Mouse (Mus musculus) MEL (cell line): ENCODE data around the gene Thumpd2. TPM values are rescaled to one million over a fixed set of nuclear protein-coding genes. Genes with fewer than 3 reads are reported as not detected.

Source experiments
- DNase-seq: peaks from one replicate; pipeline ENCODE4 v3.0.0; 2011; ENCODE audit warnings: low read depth, low spot score
- H3K27ac ChIP-seq: 2 replicates; pipeline ENCODE4 v1.5.1; 2012; ENCODE audit warnings: low read depth, mild to moderate bottlenecking, control low read depth, low read length, moderate library complexity; ENCODE audit not compliant: control insufficient read depth
- H3K27me3 ChIP-seq, 2 experiments: fragments of 150-350 bp in 1 of 2; sonication (generic) in 1 of 2; 2 replicates each; pipeline ENCODE4 v1.6.1; 2012; ENCODE audit warnings: low read length in 2 of 2, mild to moderate bottlenecking in 2 of 2, improper control_type of control experiment in 1 of 2, moderate library complexity in 1 of 2; ENCODE audit not compliant: insufficient read depth in 2 of 2, control insufficient read depth in 1 of 2
- H3K36me3 ChIP-seq, 2 experiments: 2 replicates each; pipeline ENCODE4 v1.6.1; 2012 to 2014; ENCODE audit warnings: low read length in 2 of 2, improper control_type of control experiment in 1 of 2, inconsistent platforms in 1 of 2, mild to moderate bottlenecking in 1 of 2; ENCODE audit not compliant: insufficient read depth in 2 of 2, control insufficient read depth in 1 of 2
- H3K4me1 ChIP-seq, 2 experiments: fragments of 150-350 bp in 1 of 2; sonication (generic) in 1 of 2; 2 replicates each; pipeline ENCODE4 v1.6.1; 2012; ENCODE audit warnings: low read length in 2 of 2, improper control_type of control experiment in 1 of 2, mild to moderate bottlenecking in 1 of 2; ENCODE audit not compliant: insufficient read depth in 2 of 2, control insufficient read depth in 1 of 2
- H3K4me3 ChIP-seq, 2 experiments: fragments of 150-350 bp in 1 of 2; sonication (generic) in 1 of 2; 2 replicates each; pipeline ENCODE4 v1.5.1; 2012; ENCODE audit warnings: low read depth in 2 of 2, low read length in 2 of 2, mild to moderate bottlenecking in 2 of 2, moderate library complexity in 2 of 2, control low read depth in 1 of 2, improper control_type of control experiment in 1 of 2; ENCODE audit not compliant: control insufficient read depth in 1 of 2, insufficient read depth in 1 of 2
- H3K79me2 ChIP-seq: 2 replicates; pipeline ENCODE4 v1.6.1; 2012; ENCODE audit warnings: mild to moderate bottlenecking, low read length, moderate library complexity; ENCODE audit not compliant: control insufficient read depth, poor library complexity, insufficient read depth
- H3K9ac ChIP-seq: 2 replicates; pipeline ENCODE4 v1.6.1; 2012; ENCODE audit warnings: low read depth, mild to moderate bottlenecking, control low read depth, low read length, moderate library complexity; ENCODE audit not compliant: control insufficient read depth, poor library complexity, severe bottlenecking
- H3K9me3 ChIP-seq: fragments of 150-350 bp; sonication (generic); replicated peaks from 2 replicates; pipeline ENCODE4 v1.6.1; 2012; ENCODE audit warnings: mild to moderate bottlenecking, low read length, improper control_type of control experiment, moderate library complexity; ENCODE audit not compliant: insufficient read depth
- CHD2 ChIP-seq: IDR thresholded peaks from 2 replicates; pipeline ENCODE4 v1.6.1; 2011; ENCODE audit warnings: low read length, improper control_type of control experiment
- CTCF ChIP-seq, 3 experiments: IDR thresholded peaks in 2 of 3; conservative IDR thresholded peaks in 1 of 3; 2 replicates each; pipeline ENCODE4 v1.5.1; 2011 to 2012; ENCODE audit warnings: low read length in 3 of 3, low read depth in 2 of 3, mild to moderate bottlenecking in 2 of 3, improper control_type of control experiment in 1 of 3, inconsistent platforms in 1 of 3, mixed read lengths in 1 of 3, moderate library complexity in 1 of 3; ENCODE audit not compliant: control insufficient read depth in 1 of 3, insufficient read depth in 1 of 3, poor library complexity in 1 of 3, severe bottlenecking in 1 of 3
- E2F4 ChIP-seq: IDR thresholded peaks from 2 replicates; pipeline ENCODE4 v1.6.1; 2011; ENCODE audit warnings: low read depth, low read length, improper control_type of control experiment, borderline replicate concordance
- ELF1 ChIP-seq: IDR thresholded peaks from 2 replicates; pipeline ENCODE4 v1.6.1; 2014; ENCODE audit warnings: low read depth, mild to moderate bottlenecking, inconsistent platforms, low read length, improper control_type of control experiment, moderate library complexity
- HCFC1 ChIP-seq: IDR thresholded peaks from 2 replicates; pipeline ENCODE4 v1.6.1; 2012; ENCODE audit warnings: low read depth, mild to moderate bottlenecking, inconsistent platforms, low read length, improper control_type of control experiment, moderate library complexity
- MAFK ChIP-seq: IDR thresholded peaks from 2 replicates; pipeline ENCODE4 v1.6.1; 2011; ENCODE audit warnings: low read depth, mild to moderate bottlenecking, low read length, improper control_type of control experiment, borderline replicate concordance
- MXI1 ChIP-seq: IDR thresholded peaks from 2 replicates; pipeline ENCODE4 v1.6.1; 2011; ENCODE audit warnings: mild to moderate bottlenecking, low read depth, low read length, improper control_type of control experiment
- MYB ChIP-seq: IDR thresholded peaks from 2 replicates; pipeline ENCODE4 v1.6.1; 2011; ENCODE audit warnings: mild to moderate bottlenecking, low read depth, low read length, improper control_type of control experiment
- POLR2A ChIP-seq, 2 experiments: IDR thresholded peaks; 2 replicates each; pipeline ENCODE4 v1.6.1; 2011 to 2012; ENCODE audit warnings: low read length in 2 of 2, mild to moderate bottlenecking in 2 of 2, control low read depth in 1 of 2, improper control_type of control experiment in 1 of 2, low read depth in 1 of 2, moderate library complexity in 1 of 2; ENCODE audit not compliant: control insufficient read depth in 1 of 2, insufficient read depth in 1 of 2, poor library complexity in 1 of 2
- POLR2AphosphoS2 ChIP-seq: IDR thresholded peaks from 2 replicates; pipeline ENCODE4 v1.6.1; 2011; ENCODE audit warnings: low read length, improper control_type of control experiment
- POLR2AphosphoS5 ChIP-seq: IDR thresholded peaks from 2 replicates; pipeline ENCODE4 v1.6.1; 2012; ENCODE audit warnings: low read depth, borderline replicate concordance, mild to moderate bottlenecking, inconsistent platforms, low read length, moderate library complexity, mixed read lengths
- RCOR1 ChIP-seq: IDR thresholded peaks from 2 replicates; pipeline ENCODE4 v1.6.1; 2012; ENCODE audit warnings: low read depth, mild to moderate bottlenecking, inconsistent platforms, low read length, improper control_type of control experiment
- TAL1 ChIP-seq: IDR thresholded peaks from 2 replicates; pipeline ENCODE4 v1.6.1; 2012; ENCODE audit warnings: mild to moderate bottlenecking, inconsistent platforms, low read length, moderate library complexity, mixed read lengths
- TBP ChIP-seq: IDR thresholded peaks from 2 replicates; pipeline ENCODE4 v1.8.0; 2011; ENCODE audit warnings: low read depth, low read length, improper control_type of control experiment
- USF2 ChIP-seq, 2 experiments: IDR thresholded peaks; 2 replicates each; pipeline ENCODE4 v1.6.1; 2011 to 2012; ENCODE audit warnings: improper control_type of control experiment in 2 of 2, low read length in 2 of 2, borderline replicate concordance in 1 of 2, inconsistent platforms in 1 of 2, low read depth in 1 of 2, mild to moderate bottlenecking in 1 of 2; ENCODE audit not compliant: insufficient read depth in 1 of 2
- ZMIZ1 ChIP-seq: IDR thresholded peaks from 2 replicates; pipeline ENCODE4 v1.6.1; 2012; ENCODE audit warnings: low read depth, mild to moderate bottlenecking, inconsistent platforms, low read length, improper control_type of control experiment, moderate library complexity
- polyA plus RNA-seq, 2 experiments: library from polyadenylated mRNA; stranded (reverse) in 1 of 2; unstranded in 1 of 2; fragments of >175 nt in 1 of 2; fragments of >200 nt in 1 of 2; gene quantifications; 2 replicates each; pipeline versions ENCODE4 v1.2.1 to v1.2.4; 2012; ENCODE audit warnings: low replicate concordance in 2 of 2, low read depth in 1 of 2; ENCODE audit not compliant: insufficient read length in 2 of 2, insufficient read depth in 1 of 2, missing spikeins in 1 of 2
- total RNA-seq: library from RNA; depleted of rRNA; stranded (reverse); fragments of 300-350 nt; gene quantifications from 2 replicates; pipeline ENCODE4 v1.2.3, GENCODE M21; 2012

The Thumpd2 gene
- total and polyA plus RNA-seq, 3 experiments, result 15.1 to 15.5 TPM; not detected in 1

DNA sequence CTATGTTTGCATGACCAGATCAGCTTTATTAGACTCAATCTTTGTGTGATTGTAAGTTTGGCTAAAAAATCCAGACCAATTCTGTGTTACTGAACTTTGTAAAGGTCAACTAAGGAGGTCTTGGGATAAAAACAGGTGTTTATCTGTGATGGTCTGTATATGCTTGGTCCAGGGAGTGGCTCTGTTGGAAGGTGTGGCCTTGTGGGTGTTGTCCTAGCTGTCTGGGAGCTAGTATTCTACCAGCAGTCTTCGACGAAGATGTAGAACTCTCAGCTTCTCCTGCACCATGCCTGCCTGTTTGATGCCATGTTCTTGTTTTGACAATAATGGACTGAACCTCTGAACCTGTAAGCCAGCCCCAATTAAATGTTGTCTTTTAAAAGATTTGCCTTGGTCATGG, 11.6 kb downstream of the Thumpd2 start:
- TF ChIP-seq TBP, result no peak
- TF ChIP-seq POLR2AphosphoS5, result no peak
- no peak for TF ChIP-seq ZMIZ1
- TF ChIP-seq RCOR1, result no peak
- TF ChIP-seq E2F4, result no peak
- no peak for TF ChIP-seq MYB
- TF ChIP-seq POLR2A (IDR thresholded peaks at IDR 0.05; ENCODE audit: control insufficient read depth in 1 of 2, insufficient read depth in 1 of 2, low read depth in 1 of 2, low read length in 2 of 2, poor library complexity in 1 of 2), result no peak
- TF ChIP-seq HCFC1, result no peak
- TF ChIP-seq POLR2AphosphoS2, result no peak
- H3K36me3 ChIP-seq, result peaks cover 8 to 17% of the 10 kb centered on the region in 2 experiments
- no peak overlapping the region for H3K4me3 ChIP-seq

DNA sequence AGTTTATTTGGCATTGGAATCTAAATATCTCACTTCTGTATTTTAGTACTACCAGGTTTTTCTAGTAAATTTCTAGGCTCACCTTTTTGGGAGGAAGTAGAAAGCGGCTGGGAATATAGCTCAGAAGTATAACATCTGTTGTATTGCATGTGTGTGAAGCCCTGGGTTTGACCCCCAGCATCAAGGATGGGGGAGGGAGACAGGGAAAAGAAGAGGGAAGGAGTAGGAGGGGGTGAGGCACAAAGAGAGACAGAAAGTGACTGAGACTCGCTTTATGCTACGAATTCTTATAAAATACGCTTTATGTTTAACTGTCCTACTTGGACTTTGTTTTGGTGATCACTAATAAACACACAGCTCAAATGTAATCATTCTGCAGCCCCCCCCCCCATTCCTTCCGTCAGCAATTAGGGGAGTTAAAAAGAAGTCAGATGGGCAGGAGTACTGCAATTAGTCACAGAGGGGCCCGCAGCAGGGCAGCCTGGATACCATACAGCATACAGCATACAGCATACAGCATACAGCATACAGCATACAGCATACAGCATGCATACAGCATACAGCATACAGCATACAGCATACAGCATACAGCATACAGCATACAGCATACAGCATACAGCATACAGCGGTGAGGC, 16.8 kb downstream of the Thumpd2 start:
- H3K27ac ChIP-seq, result no peak overlapping the region
- H3K27me3 ChIP-seq, result no peaks in the 10 kb centered on the region
- H3K4me1 ChIP-seq, result peaks cover 0 to 5% of the 10 kb centered on the region in 2 experiments; a peak in 2 of 4 replicates
- H3K36me3 ChIP-seq, result peaks cover 5 to 11% of the 10 kb centered on the region in 2 experiments
- H3K79me2 ChIP-seq, result no peaks in the 10 kb centered on the region
- H3K9me3 ChIP-seq, result no peaks in the 10 kb centered on the region
- H3K4me3 ChIP-seq, result no peak overlapping the region
- no peak overlapping the region for H3K9ac ChIP-seq
- no peak for DNase-seq
- TF ChIP-seq TAL1 (no peak), ELF1 (no peak), CHD2 (no peak), TBP (no peak), MAFK (no peak), CTCF (IDR thresholded peaks at IDR 0.05 in 2 of 3, conservative IDR thresholded peaks at IDR 0.05 in 1 of 3; ENCODE audit: control insufficient read depth in 1 of 3, insufficient read depth in 1 of 3, low read depth in 2 of 3, low read length in 3 of 3, poor library complexity in 1 of 3, severe bottlenecking in 1 of 3) (no peak), MXI1 (no peak), RCOR1 (no peak), USF2 (IDR thresholded peaks at IDR 0.05; ENCODE audit: borderline replicate concordance in 1 of 2, insufficient read depth in 1 of 2, low read depth in 1 of 2, low read length in 2 of 2) (no peak)
- TF ChIP-seq, all 39 proteins: peak for 0

More for the DNA sequence above, 11.6 kb downstream of the Thumpd2 start:
- no peak for DNase-seq
- no peaks in the 10 kb centered on the region for H3K27me3 ChIP-seq
- H3K4me1 ChIP-seq, result peaks cover 12 to 19% of the 10 kb centered on the region in 2 experiments; a peak in 2 of 4 replicates
- H3K79me2 ChIP-seq, result peaks cover 4% of the 10 kb centered on the region; the same call in 1 of the 2 replicates
- H3K9me3 ChIP-seq, result no peaks in the 10 kb centered on the region
- no peak overlapping the region for H3K27ac ChIP-seq
- no peak overlapping the region for H3K9ac ChIP-seq
